Mouse (Mus musculus): ENCODE measurements around the gene Zmym3. TPM values are rescaled to one million over a fixed set of nuclear protein-coding genes. Genes with fewer than 3 reads are reported as not detected.

Zmym3 gene
- total RNA-seq (2014; fragmentation: Nextera tagmentation): 68.7 and 83.0 TPM in 2 replicates
- 22.5 and 29.2 TPM in 2 replicates for total RNA-seq (2017)
- 37.7 and 41.7 TPM in 2 replicates for polyA plus RNA-seq (2012)

DNA sequence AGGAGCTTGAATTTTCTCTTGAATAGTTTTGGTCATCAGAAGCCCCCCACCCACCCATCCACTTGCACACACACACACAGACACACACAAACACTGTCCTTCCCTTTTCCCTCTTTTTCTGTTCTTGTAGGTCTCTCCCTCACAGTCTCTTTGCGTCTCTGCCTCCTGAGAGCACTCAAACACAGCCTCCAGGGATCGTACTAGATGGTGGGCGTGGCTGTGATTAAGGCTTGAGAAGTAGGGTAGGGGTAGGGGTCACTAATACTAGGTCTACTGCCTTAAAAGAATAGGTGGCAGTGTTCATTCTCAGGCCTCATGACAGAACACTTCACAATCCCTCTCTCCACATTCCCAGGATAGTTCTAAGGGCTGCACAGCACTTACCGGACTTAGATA lies at the start of gene Zmym3:
Zmym3 (minus strand) TSS at position 150 of the 396 bp plus-strand sequence.
- peaks cover 23% of the 10 kb centered on the region for H3K36me3 ChIP-seq (replicated peaks)
- no peak for TF ChIP-seq POLR2AphosphoS5 (IDR thresholded peaks at IDR 0.05; ENCODE audit: insufficient replicate concordance, low read depth, low read length)
- H3K27me3 ChIP-seq (ENCODE audit: insufficient read depth, low read length): no peaks in the 10 kb centered on the region
- ATAC-seq (ENCODE audit: extremely low read depth, insufficient number of reproducible peaks, low FRiP score, poor library complexity, severe bottlenecking): no peak
- H3K9me3 ChIP-seq (replicated peaks): no peaks in the 10 kb centered on the region
- peak within 1 kb of the TSS; percentile 75 for H3K4me3 ChIP-seq (ENCODE audit: low read depth, low read length)
- H3K4me1 ChIP-seq (ENCODE audit: insufficient read depth, low read depth, low read length): peaks cover 29% of the 10 kb centered on the region
- no peak for DNase-seq (ENCODE audit: low spot score)

- H3K9me3 ChIP-seq (replicated peaks): no peaks in the 10 kb centered on the region
- H3K4me3 ChIP-seq (ENCODE audit: low read depth, low read length): no peak overlapping the region
- TF ChIP-seq GATA2 (IDR thresholded peaks at IDR 0.05; ENCODE audit: borderline replicate concordance, low read depth, low read length) (no peak), TAL1 (conservative IDR thresholded peaks at IDR 0.05; ENCODE audit: low read depth, low read length) (no peak), CTCF (IDR thresholded peaks at IDR 0.05; ENCODE audit: low read depth, low read length) (no peak), POLR2AphosphoS5 (IDR thresholded peaks at IDR 0.05; ENCODE audit: insufficient replicate concordance, low read depth, low read length) (no peak), GATA1 (IDR thresholded peaks at IDR 0.05; ENCODE audit: borderline replicate concordance, low read length) (no peak)
- ATAC-seq (ENCODE audit: extremely low read depth, insufficient number of reproducible peaks, low FRiP score, poor library complexity, severe bottlenecking) (no peak), DNase-seq (ENCODE audit: low spot score) (no peak)
- H3K36me3 ChIP-seq (replicated peaks): peaks cover 72% of the 10 kb centered on the region
- H3K4me1 ChIP-seq (ENCODE audit: insufficient read depth, low read depth, low read length): no peaks in the 10 kb centered on the region
- no peaks in the 10 kb centered on the region for H3K27me3 ChIP-seq (ENCODE audit: insufficient read depth, low read length)
Observed at GRCm38 (mm10) chrX:101451591-101451990, 30.9 kb upstream of the Zmym3 start.

DNA sequence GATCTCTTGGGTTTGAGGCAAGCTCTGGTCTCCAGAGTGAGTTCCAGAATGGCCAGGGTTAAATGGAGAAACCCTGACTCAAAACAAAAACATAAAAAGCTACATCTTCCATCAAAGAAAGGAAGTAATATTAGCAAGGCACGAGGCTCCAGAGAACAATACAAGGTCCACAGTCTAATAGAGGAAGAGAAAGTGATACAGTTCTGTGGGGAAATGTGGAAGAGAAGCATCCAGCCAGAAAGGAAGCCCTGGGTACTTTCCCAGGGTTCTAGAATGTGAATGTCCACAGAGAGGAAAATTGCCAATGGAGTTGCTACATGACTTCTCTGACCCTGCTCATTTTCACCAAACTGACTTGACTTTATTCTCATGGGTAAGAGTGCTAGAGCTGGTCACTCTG lies 30.5 kb upstream of the Zmym3 start:
- DNase-seq (ENCODE audit: low spot score): no peak
- TF ChIP-seq CTCF (IDR thresholded peaks at IDR 0.05; ENCODE audit: low read depth, low read length): no peak
- TF ChIP-seq TAL1 (conservative IDR thresholded peaks at IDR 0.05; ENCODE audit: low read depth, low read length): no peak
- no peak for TF ChIP-seq POLR2AphosphoS5 (IDR thresholded peaks at IDR 0.05; ENCODE audit: insufficient replicate concordance, low read depth, low read length)
- no peak for TF ChIP-seq GATA2 (IDR thresholded peaks at IDR 0.05; ENCODE audit: borderline replicate concordance, low read depth, low read length)
- no peak for TF ChIP-seq GATA1 (IDR thresholded peaks at IDR 0.05; ENCODE audit: borderline replicate concordance, low read length)
- no peaks in the 10 kb centered on the region for H3K4me1 ChIP-seq (ENCODE audit: insufficient read depth, low read depth, low read length)

GRCm38 (mm10) chrX:101448886-101449475 lies 28.3 kb upstream of the Zmym3 start, which contains the start of gene Itgb1bp2:
Itgb1bp2 (plus strand) TSS chrX:101449088.
- H3K4me1 ChIP-seq (ENCODE audit: insufficient read depth, low read depth, low read length): no peaks in the 10 kb centered on the region
- DNase-seq (ENCODE audit: low spot score): no peak
- no peaks in the 10 kb centered on the region for H3K9me3 ChIP-seq (replicated peaks)
- TF ChIP-seq POLR2AphosphoS5 (IDR thresholded peaks at IDR 0.05; ENCODE audit: insufficient replicate concordance, low read depth, low read length): no peak; the same call in 1 of the 2 replicates
- TF ChIP-seq CTCF (IDR thresholded peaks at IDR 0.05; ENCODE audit: low read depth, low read length): no peak
- no peak for TF ChIP-seq GATA2 (IDR thresholded peaks at IDR 0.05; ENCODE audit: borderline replicate concordance, low read depth, low read length)
- TF ChIP-seq TAL1 (conservative IDR thresholded peaks at IDR 0.05; ENCODE audit: low read depth, low read length): no peak
- TF ChIP-seq GATA1 (IDR thresholded peaks at IDR 0.05; ENCODE audit: borderline replicate concordance, low read length): no peak
- peaks cover 83% of the 10 kb centered on the region for H3K36me3 ChIP-seq (replicated peaks)
- ATAC-seq (ENCODE audit: extremely low read depth, insufficient number of reproducible peaks, low FRiP score, poor library complexity, severe bottlenecking): no peak
- no peak within 1 kb of the TSS for H3K4me3 ChIP-seq (ENCODE audit: low read depth, low read length)
- H3K27me3 ChIP-seq (ENCODE audit: insufficient read depth, low read length): no peaks in the 10 kb centered on the region

More for the DNA sequence above, 30.5 kb upstream of the Zmym3 start:
- ATAC-seq (ENCODE audit: extremely low read depth, insufficient number of reproducible peaks, low FRiP score, poor library complexity, severe bottlenecking): no peak
- no peaks in the 10 kb centered on the region for H3K27me3 ChIP-seq (ENCODE audit: insufficient read depth, low read length)
- no peak overlapping the region for H3K4me3 ChIP-seq (ENCODE audit: low read depth, low read length)
- H3K36me3 ChIP-seq (replicated peaks): peaks cover 76% of the 10 kb centered on the region
- H3K9me3 ChIP-seq (replicated peaks): no peaks in the 10 kb centered on the region

- peak overlapping the region; percentile 78 for H3K4me3 ChIP-seq (ENCODE audit: low read depth, low read length)
- peaks cover 22% of the 10 kb centered on the region for H3K36me3 ChIP-seq (replicated peaks)
- ATAC-seq (ENCODE audit: extremely low read depth, insufficient number of reproducible peaks, low FRiP score, poor library complexity, severe bottlenecking) (no peak), DNase-seq (ENCODE audit: low spot score) (no peak)
- no peak for TF ChIP-seq POLR2AphosphoS5 (IDR thresholded peaks at IDR 0.05; ENCODE audit: insufficient replicate concordance, low read depth, low read length)
- TF ChIP-seq GATA1 (IDR thresholded peaks at IDR 0.05; ENCODE audit: borderline replicate concordance, low read length): no peak
- H3K27me3 ChIP-seq (ENCODE audit: insufficient read depth, low read length): no peaks in the 10 kb centered on the region
- peaks cover 23% of the 10 kb centered on the region for H3K4me1 ChIP-seq (ENCODE audit: insufficient read depth, low read depth, low read length)
- no peaks in the 10 kb centered on the region for H3K9me3 ChIP-seq (replicated peaks)
Observed at GRCm38 (mm10) chrX:101429976-101430375, 9.3 kb upstream of the Zmym3 start.

DNA sequence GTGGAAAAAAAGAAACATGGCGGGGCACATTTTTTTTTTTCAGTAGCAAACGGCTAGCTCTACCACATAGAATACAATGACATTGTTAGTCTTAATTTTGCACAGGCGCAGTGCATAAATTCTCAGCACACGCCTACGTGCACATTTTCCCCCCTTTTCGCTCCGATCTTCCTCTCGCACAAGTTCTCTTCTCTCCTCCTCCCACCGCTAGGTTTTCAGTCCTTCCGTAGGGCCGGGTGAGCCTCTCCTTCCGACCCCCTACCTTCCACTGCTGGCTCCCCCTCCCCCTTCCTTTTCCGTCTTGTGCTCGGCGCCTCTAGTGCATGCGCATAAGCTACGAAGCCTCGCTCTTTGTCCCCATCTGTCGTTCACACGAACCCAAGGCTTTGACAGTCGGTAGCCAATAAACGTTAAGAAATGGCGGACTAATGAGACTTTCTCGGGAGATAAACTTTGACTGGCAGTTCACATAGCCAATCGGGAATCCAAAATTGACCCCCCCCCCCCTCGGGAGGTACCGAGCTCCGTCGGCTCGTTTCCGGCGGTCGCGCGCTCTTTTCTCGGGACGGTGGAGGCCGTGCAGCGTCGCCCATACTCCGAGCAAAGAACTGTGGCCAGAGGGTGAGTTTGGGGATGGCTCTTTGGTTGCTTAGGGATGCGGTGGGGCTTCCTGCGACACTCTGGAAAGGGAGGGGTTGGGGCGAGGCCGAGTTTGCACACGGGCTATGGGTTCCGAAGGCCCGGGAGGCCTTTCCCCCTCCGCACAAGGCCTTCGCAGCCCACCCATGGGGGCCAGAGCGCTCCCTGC lies 8.7 kb upstream of the Zmym3 start, which contains the start of gene Nono:
Nono (plus strand) TSS at position 177 of the 808 bp plus-strand sequence.
- H3K4me1 ChIP-seq (ENCODE audit: insufficient read depth, low read depth, low read length): peaks cover 23% of the 10 kb centered on the region
- TF ChIP-seq TAL1 (conservative IDR thresholded peaks at IDR 0.05; ENCODE audit: low read depth, low read length): no peak
- no peak for TF ChIP-seq GATA1 (IDR thresholded peaks at IDR 0.05; ENCODE audit: borderline replicate concordance, low read length)
- TF ChIP-seq GATA2 (IDR thresholded peaks at IDR 0.05; ENCODE audit: borderline replicate concordance, low read depth, low read length): no peak
- no peak for TF ChIP-seq POLR2AphosphoS5 (IDR thresholded peaks at IDR 0.05; ENCODE audit: insufficient replicate concordance, low read depth, low read length)
- no peak for TF ChIP-seq CTCF (IDR thresholded peaks at IDR 0.05; ENCODE audit: low read depth, low read length)
- H3K4me3 ChIP-seq (ENCODE audit: low read depth, low read length): peak within 1 kb of the TSS; percentile 78
- peak; percentile 92 for ATAC-seq (ENCODE audit: extremely low read depth, insufficient number of reproducible peaks, low FRiP score, poor library complexity, severe bottlenecking)
- H3K36me3 ChIP-seq (replicated peaks): peaks cover 20% of the 10 kb centered on the region
- H3K9me3 ChIP-seq (replicated peaks): no peaks in the 10 kb centered on the region
- no peaks in the 10 kb centered on the region for H3K27me3 ChIP-seq (ENCODE audit: insufficient read depth, low read length)
- DNase-seq (ENCODE audit: low spot score): peak; percentile 82

Data from G1E (cell line).